In the genomic region with DNA sequence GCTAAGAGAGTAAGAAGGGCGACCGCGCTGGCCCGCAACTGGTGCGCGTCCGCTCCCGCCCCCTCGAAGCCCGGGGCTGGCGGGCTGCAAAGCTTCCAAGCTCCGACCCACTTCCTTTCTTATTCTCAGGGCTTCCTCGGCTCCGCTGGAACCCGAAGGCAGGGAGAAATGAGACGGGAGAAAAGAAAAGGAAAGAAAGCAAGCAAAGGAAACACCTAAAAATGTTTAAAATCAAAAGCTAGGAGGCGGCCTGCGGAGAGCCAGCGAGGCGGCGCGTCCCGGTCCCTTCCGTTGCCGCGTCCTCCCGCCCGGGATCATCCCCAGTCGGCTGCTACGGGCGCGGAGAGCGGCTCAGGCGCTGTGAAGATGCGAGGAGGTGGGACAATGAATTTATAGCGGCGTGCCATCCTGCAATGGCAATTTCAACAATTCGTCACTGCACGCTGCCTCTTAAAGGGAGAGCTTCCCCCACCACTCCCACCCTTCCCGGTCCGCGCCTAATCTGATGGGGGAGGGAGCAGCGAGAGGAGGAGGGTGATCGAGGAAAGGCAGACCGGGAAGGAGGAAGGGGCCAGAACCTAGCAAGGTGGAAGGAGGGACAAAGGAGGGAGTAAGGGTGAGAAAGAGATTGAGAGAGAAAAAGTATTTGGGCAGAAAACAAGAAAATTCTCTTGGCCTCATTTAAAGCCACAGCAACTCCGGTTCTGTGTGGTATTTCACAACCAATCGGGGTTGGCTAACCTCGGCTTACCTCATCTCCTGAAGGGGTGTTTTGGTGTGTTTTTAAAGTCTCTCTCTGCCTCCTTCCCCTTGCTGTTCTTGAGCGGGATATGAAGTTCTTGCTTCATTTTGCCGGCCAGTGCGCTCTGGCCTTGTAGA, we compare ENCODE assay signal across 8 mouse cellular contexts. TPM values are rescaled to one million over a fixed set of nuclear protein-coding genes. Genes with fewer than 3 reads are reported as not detected.
DNase-seq lines count a peak whose midpoint lies in the region; ATAC-seq lines count a peak whose summit lies in the region.

No protein-coding gene starts in this region.

- ATAC-seq in hindbrain, embryonic 11.5 days (ENCODE audit: low FRiP score): peak; percentile 66
- ATAC-seq in megakaryocyte progenitor cell, adult 5-6 weeks (replicated peaks; ENCODE audit: poor library complexity): peak; percentile 92
- no peak for ATAC-seq in inflammation-experienced regulatory T-cells, adult 6 months

- peak overlapping the region; percentile 53 for H3K9ac ChIP-seq in hindbrain, embryonic 11.5 days (ENCODE audit: low read depth, low read length)

- intact Hi-C loops in left cerebral cortex, postnatal 36 days (cut with DNase I): no loop called here

- no peaks in the 10 kb centered on the region for H3K36me3 ChIP-seq in hindbrain, embryonic 11.5 days (ENCODE audit: control insufficient read depth, insufficient read depth, low read length)

- peaks cover 16% of the 10 kb centered on the region for H3K4me1 ChIP-seq in brown adipose tissue, adult 24 weeks (ENCODE audit: control insufficient read depth, insufficient read depth, insufficient read length, low read length)
- peaks cover 2% of the 10 kb centered on the region; the same call in 1 of the 2 replicates for H3K4me1 ChIP-seq in hindbrain, embryonic 11.5 days (replicated peaks; ENCODE audit: control insufficient read depth, insufficient read depth, low read length)

- peak overlapping the region; percentile 94 for H3K4me2 ChIP-seq in hindbrain, embryonic 11.5 days (replicated peaks; ENCODE audit: low read depth, low read length)

- under 1% methylated on average over 51 of the region's 51 CpGs for WGBS in hindbrain, embryonic 11.5 days

- H3K4me3 ChIP-seq in brown adipose tissue, adult 24 weeks (ENCODE audit: insufficient read depth, low read depth, low read length): peak overlapping the region; percentile 84
- peak overlapping the region; percentile 56 for H3K4me3 ChIP-seq in hindbrain, embryonic 11.5 days (ENCODE audit: low read depth, low read length)

- H3K27me3 ChIP-seq in hindbrain, embryonic 11.5 days (ENCODE audit: control insufficient read depth, insufficient read depth, low read length): peaks cover 6% of the 10 kb centered on the region

- no peaks in the 10 kb centered on the region for H3K9me3 ChIP-seq in hindbrain, embryonic 11.5 days (ENCODE audit: control insufficient read depth, low read length)

- H3K27ac ChIP-seq in brown adipose tissue, adult 24 weeks (replicated peaks; ENCODE audit: low read depth, low read length): peak overlapping the region; percentile 86
- H3K27ac ChIP-seq in hindbrain, embryonic 11.5 days (ENCODE audit: low read depth, low read length): no peak overlapping the region

- DNase-seq in NIH3T3 (ENCODE audit: low read depth): peak; percentile 89
- DNase-seq in frontal cortex, postnatal 36 days (ENCODE audit: low spot score in 2 of 2): peak; percentile 28 to 46
- peak; percentile 74 for DNase-seq in hindbrain, embryonic 11.5 days (ENCODE audit: low spot score)
- DNase-seq in left cerebral cortex, postnatal 36 days (ENCODE audit: low spot score in 2 of 2): peak; percentile 60 to 65
- DNase-seq in skeletal muscle tissue, adult 2 months (ENCODE audit: low read depth, low spot score): peak; percentile 74

RNA-seq across cellular contexts. Expression of gene Adamts5, which starts 0.7 kb away (rescaled TPM):
- 5.9 and 8.4 TPM in 2 replicates for polyA plus RNA-seq in brown adipose tissue, adult 24 weeks (2012; ENCODE audit: insufficient read depth, insufficient read length, missing spikeins)
- polyA plus RNA-seq in hindbrain, embryonic 11.5 days (2014; fragmentation: Nextera tagmentation; extraction: Ambion mirVana): 1.1 and 1.3 TPM in 2 replicates
- total RNA-seq in left cerebral cortex, postnatal 36 days (2021): 1 to 10 TPM in 1 of 2 experiments, under 1 TPM in 1; 0.99 to 1.2 TPM
- 0.05 TPM in 1 of 2 replicates, not detected in the other for total RNA-seq in megakaryocyte progenitor cell, adult 5-6 weeks (2015)
- total RNA-seq in megakaryocyte progenitor cell, adult 5-6 weeks (2017): not detected in 2 replicates
- under 1 TPM in 2 of 3 experiments, not detected in 1; 0.03 to 0.04 TPM for polyA plus RNA-seq in inflammation-experienced regulatory T-cells, adult 6 months (2017; shearing (Covaris generic))

Comparison
In these comparisons a context has a peak if more than half of its experiments do, and no peak if none do; other contexts are left out.
1. DNase-seq: peak in every context shown above with its lines; median percentile 89 in NIH3T3; 74 in hindbrain, embryonic 11.5 days; 74 in skeletal muscle tissue, adult 2 months; 62 in left cerebral cortex, postnatal 36 days; 37 in frontal cortex, postnatal 36 days.